In genomic region chr1:65237712-65238111, GRCm38 (mm10) we compare ENCODE assay signal across 29 mouse cellular contexts. TPM values are rescaled to one million over a fixed set of nuclear protein-coding genes. Genes with fewer than 3 reads are reported as not detected.
DNase-seq lines count a peak whose midpoint lies in the region; ATAC-seq lines count a peak whose summit lies in the region.
"Had no signal": no experiment of that assay in that cellular context is flagged by ENCODE, and none has a peak within 500 bp of the region (broad histone marks: within the 10 kb centered on the region; RNA-seq: fewer than 3 reads in every experiment).

No protein-coding gene starts in this region.

- H3K27me3 ChIP-seq in splenic B cell, adult 2 months (ENCODE audit: control insufficient read depth, insufficient read depth, low read length, poor library complexity, severe bottlenecking): no peaks in the 10 kb centered on the region
- H3K27me3 ChIP-seq: embryonic facial prominence, embryonic 15.5 days; forebrain, embryonic 13.5 days; hindbrain, embryonic 12.5 days; limb, embryonic 13.5 days; lung, embryonic 15.5 days; megakaryocyte, embryonic 14.5 days; midbrain, embryonic 13.5 days had no signal

- H3K36me3 ChIP-seq in splenic B cell, adult 2 months (ENCODE audit: control insufficient read depth, insufficient read depth, low read length, poor library complexity, severe bottlenecking): peaks cover 4% of the 10 kb centered on the region; the same call in 1 of the 2 replicates

- ATAC-seq in common myeloid progenitor, adult 5-6 weeks (replicated peaks; ENCODE audit: low read depth, poor library complexity, severe bottlenecking): peak; percentile 47
- ATAC-seq: forebrain, embryonic 13.5 days; hindbrain, postnatal 0 days; midbrain, embryonic 13.5 days had no signal

- peak; percentile 70 for DNase-seq in 416B (ENCODE audit: low read depth)
- peak; percentile 7 for DNase-seq in CD4-positive, CD25-positive, alpha-beta regulatory T cell, adult 2 months (ENCODE audit: low read depth, low spot score)
- DNase-seq in splenic B cell, adult 2 months (ENCODE audit: low read depth, low spot score): peak; percentile 29
- no peak for DNase-seq in left cerebral cortex, adult 18-20 months (ENCODE audit: low spot score in 2 of 2)
- no peak for DNase-seq in spleen, postnatal 14 days (ENCODE audit: low spot score in 2 of 2)
- DNase-seq in gastrocnemius, postnatal 4 days (ENCODE audit: low spot score in 2 of 2): no peak
- DNase-seq: adrenal gland, adult 8-10 months; cerebellum, adult 11 months; cerebellum, adult 9-11 months; gastrocnemius, postnatal 25 days; heart, adult 18-20 months; heart, postnatal 36 days; kidney, adult 11 months; kidney, postnatal 36 days; lung, postnatal 36 days; retina, postnatal 1 day; right cerebral cortex, postnatal 14 days; thymus, adult 18-20 months; thymus, postnatal 25 days had no signal

RNA-seq across cellular contexts. Expression of gene Pth2r, which starts 44.1 kb away (rescaled TPM):
- total RNA-seq in common myeloid progenitor, adult 5-6 weeks (2017): not detected in 2 replicates
- total RNA-seq in left cerebral cortex, adult 18-20 months (2021): 1 to 10 TPM; 1.7 to 1.9 TPM
- total RNA-seq in gastrocnemius, postnatal 4 days (2021): not detected
- total RNA-seq: adrenal gland, adult 8-10 months; gastrocnemius, postnatal 25 days; heart, adult 18-20 months; heart, postnatal 36 days; monocyte, adult 5-6 weeks had no signal

RNA-seq across cellular contexts. Expression of gene Pikfyve, which starts 51.2 kb away (rescaled TPM):
- total RNA-seq in common myeloid progenitor, adult 5-6 weeks (2017): 25.3 and 32.7 TPM in 2 replicates
- total RNA-seq in left cerebral cortex, adult 18-20 months (2021): 10 to 100 TPM; 44.3 to 47.5 TPM
- total RNA-seq in gastrocnemius, postnatal 4 days (2021): 10 to 100 TPM; 16.4 to 18.6 TPM

RNA-seq across cellular contexts. Expression of gene Idh1, which starts 51.4 kb away (rescaled TPM):
- total RNA-seq in common myeloid progenitor, adult 5-6 weeks (2017): 55.4 and 66.1 TPM in 2 replicates
- total RNA-seq in left cerebral cortex, adult 18-20 months (2021): 10 to 100 TPM; 41.3 to 41.6 TPM
- 10 to 100 TPM; 58.4 to 60.6 TPM for total RNA-seq in gastrocnemius, postnatal 4 days (2021)

Comparison
In these comparisons a context has a peak if more than half of its experiments do, and no peak if none do; other contexts are left out.
1. DNase-seq: peak in 416B (single experiment), CD4-positive, CD25-positive, alpha-beta regulatory T cell, adult 2 months (single experiment) and splenic B cell, adult 2 months (single experiment); none in left cerebral cortex, adult 18-20 months (0 of 2), spleen, postnatal 14 days (0 of 2) and gastrocnemius, postnatal 4 days (0 of 2).